Mouse (Mus musculus) lung, postnatal 0 days (tissue): ENCODE measurements around the gene Edaradd.

Experiments used
- CTCF ChIP-seq: IDR thresholded peaks from 2 replicates; pipeline ENCODE4 v1.5.1; 2016; ENCODE audit warnings: antibody characterized with exemption, mild to moderate bottlenecking
- EP300 ChIP-seq: IDR thresholded peaks from 2 replicates; pipeline ENCODE4 v1.6.1; 2016; ENCODE audit warnings: antibody characterized with exemption, mild to moderate bottlenecking, control low read depth

DNA sequence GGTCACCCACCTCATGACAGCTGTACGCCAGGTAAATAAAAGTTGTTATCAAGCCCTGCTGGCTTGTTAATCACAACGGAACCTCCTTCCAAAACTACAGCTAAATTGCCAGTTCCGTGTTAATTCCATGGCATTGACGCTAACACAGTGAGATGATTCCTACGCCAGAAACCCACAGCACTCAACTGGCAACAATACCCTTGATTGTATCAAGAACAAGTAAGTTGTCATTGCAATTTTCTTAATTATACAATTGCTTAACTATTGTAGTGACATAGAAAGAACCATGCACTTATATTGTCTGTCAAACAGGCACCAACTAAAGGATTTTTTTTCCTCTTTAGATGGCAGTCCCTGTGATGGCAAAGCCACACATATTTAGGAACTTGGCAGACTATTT is 23.0 kb upstream of the Edaradd start:
- TF ChIP-seq EP300, result no peak
- no peak for TF ChIP-seq CTCF
